Mouse (Mus musculus) cortical plate, adult 2 months (tissue): Measurements from ENCODE around the gene Vmn2r97. TPM values are rescaled to one million over a fixed set of nuclear protein-coding genes. Genes with fewer than 3 reads are reported as not detected.
"Not testable (repeated sequence)": the region's sequence is repeated elsewhere in the genome, so short reads cannot be mapped to it uniquely, and the experiment has no call there.

Source experiments
- H3K27ac ChIP-seq: fragments of 200-500 bp; 2 replicates; pipeline ENCODE4 v1.5.1; 2012; ENCODE audit warnings: low read length, control low read depth, inconsistent platforms; ENCODE audit not compliant: insufficient read depth
- H3K4me1 ChIP-seq: fragments of 200-500 bp; 2 replicates; pipeline ENCODE4 v1.6.1; 2011; ENCODE audit warnings: low read length; ENCODE audit not compliant: control insufficient read depth, insufficient read depth
- H3K4me3 ChIP-seq: fragments of 200-500 bp; 2 replicates; pipeline ENCODE4 v1.5.1; 2011; ENCODE audit warnings: mild to moderate bottlenecking, low read length, control low read depth; ENCODE audit not compliant: insufficient read depth
- CTCF ChIP-seq: fragments of 200-500 bp; IDR thresholded peaks from 2 replicates; pipeline ENCODE4 v1.5.1; 2011; ENCODE audit warnings: mild to moderate bottlenecking, control low read depth, low read length; ENCODE audit not compliant: insufficient read depth; ENCODE audit errors: extremely low read depth
- POLR2A ChIP-seq: fragments of 200-500 bp; IDR thresholded peaks from 2 replicates; pipeline ENCODE4 v1.6.1; 2011; ENCODE audit warnings: mild to moderate bottlenecking, low read length, control low read depth; ENCODE audit not compliant: insufficient read depth; ENCODE audit errors: extremely low read depth
- polyA plus RNA-seq: library from polyadenylated mRNA; depleted of rRNA; stranded (reverse); fragments of >200 nt; gene quantifications from 2 replicates; pipeline ENCODE4 v1.2.3, GENCODE M21; 2012; rRNA removed

Vmn2r97 gene
- polyA plus RNA-seq = not detected in 2 replicates

GRCm38 (mm10) chr17:18914000-18914399 is at the start of gene Vmn2r97:
Gene Vmn2r97 (plus strand): TSS chr17:18914300.
- not testable (repeated sequence) for H3K4me3 ChIP-seq, H3K27ac ChIP-seq, H3K4me1 ChIP-seq

GRCm38 (mm10) chr17:18882436-18882835 is 31.7 kb upstream of the Vmn2r97 start:
- H3K27ac ChIP-seq, H3K4me3 ChIP-seq, H3K4me1 ChIP-seq: not testable (repeated sequence)

DNA sequence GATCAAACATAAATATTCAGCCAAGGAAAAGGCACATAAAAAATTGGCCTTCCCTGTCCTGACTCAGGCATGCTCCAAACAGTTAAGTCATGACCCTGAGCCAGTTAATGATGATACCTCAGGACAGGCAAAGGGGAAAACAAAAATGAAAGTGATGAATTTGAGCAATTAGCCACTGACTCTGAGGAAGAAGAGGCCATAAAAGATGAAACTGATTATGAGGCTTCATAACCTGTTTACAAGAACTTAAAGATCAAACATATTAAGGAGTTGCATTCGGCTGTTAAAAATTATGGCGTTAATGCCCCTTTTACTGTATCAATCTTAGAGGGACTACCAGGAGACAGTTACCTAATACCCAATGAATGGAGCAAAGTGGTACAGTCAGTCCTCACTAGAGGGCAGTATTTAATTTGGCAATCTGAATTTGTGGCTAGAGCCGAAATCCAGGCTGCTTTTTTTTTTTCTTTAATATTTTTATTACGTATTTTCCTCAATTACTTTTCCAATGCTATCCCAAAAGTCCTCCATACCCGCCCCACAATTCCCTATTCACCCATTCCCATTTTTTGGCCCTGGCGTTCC is 24.3 kb upstream of the Vmn2r97 start:
- no peak for TF ChIP-seq CTCF
- no peak for TF ChIP-seq POLR2A
- no peak overlapping the region for H3K4me3 ChIP-seq
- no peak overlapping the region for H3K27ac ChIP-seq
- H3K4me1 ChIP-seq = no peaks in the 10 kb centered on the region

- H3K4me1 ChIP-seq, H3K27ac ChIP-seq, H3K4me3 ChIP-seq: not testable (repeated sequence)
Measured at GRCm38 (mm10) chr17:18957800-18958199, 43.7 kb downstream of the Vmn2r97 start.

- no peak overlapping the region for H3K27ac ChIP-seq
- H3K4me1 ChIP-seq = no peaks in the 10 kb centered on the region
- H3K4me3 ChIP-seq = no peak overlapping the region
- TF ChIP-seq POLR2A (no peak), CTCF (no peak)
Measured at GRCm38 (mm10) chr17:18968371-18969275, 54.5 kb downstream of the Vmn2r97 start.

Other genes with a start within 250 kb of the Vmn2r97 start
- not detected in 2 replicates for gene Vmn2r98, start 139.2 kb downstream of the Vmn2r97 start, polyA plus RNA-seq